Mouse (Mus musculus) small intestine, adult 2 months (tissue): ENCODE measurements around the gene Napsa.

Source experiments
- CTCF ChIP-seq: fragments of 200-500 bp; IDR thresholded peaks from 2 replicates; pipeline ENCODE4 v1.5.1; 2012; ENCODE audit warnings: low read depth, mild to moderate bottlenecking, control low read depth, inconsistent platforms, low read length, moderate library complexity, mixed read lengths; ENCODE audit not compliant: insufficient replicate concordance, insufficient read length; ENCODE audit errors: extremely low read depth
- POLR2A ChIP-seq: fragments of 200-500 bp; IDR thresholded peaks from 2 replicates; pipeline ENCODE4 v1.6.1; 2012; ENCODE audit warnings: low read depth, mild to moderate bottlenecking, control low read depth, inconsistent platforms, low read length, moderate library complexity

- TF ChIP-seq POLR2A (no peak), CTCF (no peak)
Measured at GRCm38 (mm10) chr7:44593051-44593450, 20.9 kb downstream of the Napsa start.
